Mouse (Mus musculus) testis, adult 2 months (tissue): ENCODE measurements around the gene Slc7a14.

ENCODE experiments used
- CTCF ChIP-seq: fragments of 200-500 bp; IDR thresholded peaks from 2 replicates; pipeline ENCODE4 v1.5.1; 2012; ENCODE audit warnings: low read depth, mild to moderate bottlenecking, inconsistent platforms, low read length, moderate library complexity; ENCODE audit not compliant: control insufficient read depth, insufficient read depth, insufficient replicate concordance
- POLR2A ChIP-seq: fragments of 200-500 bp; IDR thresholded peaks from 2 replicates; pipeline ENCODE4 v1.6.1; 2012; ENCODE audit warnings: low read depth, mild to moderate bottlenecking, inconsistent platforms, low read length, moderate library complexity; ENCODE audit not compliant: control insufficient read depth

GRCm38 (mm10) chr3:31160046-31160445 is 150.1 kb downstream of the Slc7a14 start:
- no peak for TF ChIP-seq POLR2A
- TF ChIP-seq CTCF = no peak
